Mouse (Mus musculus) adipocyte (in vitro differentiated cells): ENCODE data around the gene Rhbdd1.

Experiments used
- DNase-seq: peaks from one replicate; pipeline ENCODE4 v3.0.0-alpha.2; 2016; ENCODE audit warnings: low spot score

Gene Rhbdd1

DNA sequence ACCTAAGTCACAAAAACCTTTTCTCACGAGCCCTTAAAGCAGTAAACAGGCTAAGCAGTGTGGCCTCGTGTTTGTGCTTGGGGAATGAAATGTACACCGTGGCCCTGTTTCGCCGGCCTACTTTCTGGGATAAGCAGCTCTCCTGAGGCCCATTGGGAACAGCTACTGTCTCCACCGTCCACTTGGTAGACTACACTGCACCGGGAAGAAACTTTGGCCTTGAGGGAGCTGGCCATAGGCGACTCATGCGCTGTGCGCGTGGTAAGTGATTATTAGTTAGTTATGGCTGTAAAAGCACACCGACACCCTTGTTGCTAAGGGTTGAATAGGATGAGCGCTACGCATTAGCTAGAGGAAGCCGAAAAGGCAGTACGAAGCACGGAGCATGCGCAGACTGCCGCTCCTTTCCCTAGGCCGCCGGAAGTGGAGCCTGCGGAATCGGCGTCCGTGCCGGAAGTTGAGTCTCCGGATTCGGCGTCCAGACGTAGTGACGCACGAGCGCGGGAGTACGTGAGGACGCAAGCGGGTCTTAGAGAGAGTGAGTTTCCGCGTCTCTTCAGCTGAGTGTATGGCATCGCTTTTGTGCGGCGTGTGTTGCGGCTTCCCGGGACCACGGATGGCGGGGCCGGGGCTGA is at the start of gene Rhbdd1:
Gene Rhbdd1, plus strand, starts transcription at position 342 of the 635 bp plus-strand sequence.
- DNase-seq, result peak; percentile 98

DNA sequence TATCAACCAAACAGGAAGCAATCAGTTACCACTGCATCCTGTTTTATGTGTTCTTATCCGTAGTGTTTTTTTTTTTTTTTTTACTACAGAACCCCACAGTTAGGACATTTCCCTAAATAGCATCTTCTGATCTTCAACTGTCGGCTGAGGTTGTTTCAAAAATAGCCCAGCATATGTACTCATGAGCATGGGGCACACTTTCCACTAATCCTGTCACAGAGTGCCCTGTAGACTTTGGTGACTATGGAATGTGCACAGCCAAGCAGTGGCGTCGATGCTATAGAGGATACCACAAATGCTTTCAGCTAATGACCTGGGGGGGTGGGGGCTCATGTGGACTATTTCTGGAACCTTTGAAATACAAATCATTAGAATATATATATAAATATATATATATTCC is 48.7 kb upstream of the Rhbdd1 start:
- no peak for DNase-seq

DNA sequence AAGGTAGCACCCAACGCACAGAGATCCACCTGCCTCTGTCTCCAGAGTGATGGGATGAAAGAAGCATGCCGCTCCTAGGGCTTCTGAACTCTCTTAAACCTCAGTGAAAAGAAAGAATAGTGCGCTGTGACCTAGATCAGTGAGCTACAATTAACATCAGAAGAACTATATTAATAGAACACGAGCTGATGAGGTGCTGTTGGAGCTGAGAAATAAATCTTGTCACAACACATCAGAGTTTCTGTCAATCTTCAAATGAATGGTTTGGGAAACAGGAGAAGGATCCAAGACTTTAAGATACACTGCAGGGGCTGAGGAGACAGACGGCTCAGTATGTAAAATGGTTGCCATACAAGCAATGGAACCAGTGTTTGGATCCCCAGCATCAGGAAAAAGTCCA is 44.0 kb upstream of the Rhbdd1 start:
- DNase-seq, result no peak

DNA sequence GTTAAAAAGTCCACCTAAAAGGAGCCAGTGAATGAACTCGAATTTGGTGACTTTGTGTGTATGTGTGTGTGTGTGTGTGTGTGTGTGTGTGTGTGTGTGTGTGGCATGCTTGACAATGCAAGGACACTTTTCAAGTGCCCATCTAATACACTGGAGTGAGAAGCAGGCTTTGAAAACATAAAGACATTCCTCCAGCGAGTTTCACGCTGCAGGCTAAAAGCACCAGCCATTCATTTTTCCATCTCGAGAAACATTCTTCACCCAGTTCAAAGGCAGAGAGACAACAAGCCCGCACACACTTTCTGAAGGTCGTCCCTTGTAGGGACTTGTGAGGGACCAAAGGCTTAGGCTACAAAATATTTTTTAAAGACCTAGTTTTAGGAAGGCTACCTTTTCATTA is 42.7 kb upstream of the Rhbdd1 start:
- DNase-seq, result no peak

DNA sequence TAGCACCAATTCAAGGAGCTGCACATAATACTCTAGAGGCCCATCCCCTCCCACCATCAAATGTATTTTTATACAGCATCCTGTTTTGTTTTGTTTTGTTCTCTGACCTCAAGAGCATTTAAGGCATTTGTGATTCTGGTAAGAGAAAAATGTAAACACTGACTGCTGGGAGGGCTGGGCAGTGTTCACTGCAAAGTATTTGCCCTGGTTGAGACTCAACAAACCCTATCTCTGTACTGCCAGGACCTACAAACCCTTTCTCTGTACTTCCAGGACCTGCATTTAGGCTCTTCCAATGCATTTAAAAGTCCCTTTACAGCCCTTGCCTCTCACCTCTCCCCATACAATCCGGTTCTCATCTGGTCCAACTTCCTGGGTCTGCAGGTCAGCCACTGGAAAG is 41.9 kb upstream of the Rhbdd1 start:
- DNase-seq, result no peak

DNA sequence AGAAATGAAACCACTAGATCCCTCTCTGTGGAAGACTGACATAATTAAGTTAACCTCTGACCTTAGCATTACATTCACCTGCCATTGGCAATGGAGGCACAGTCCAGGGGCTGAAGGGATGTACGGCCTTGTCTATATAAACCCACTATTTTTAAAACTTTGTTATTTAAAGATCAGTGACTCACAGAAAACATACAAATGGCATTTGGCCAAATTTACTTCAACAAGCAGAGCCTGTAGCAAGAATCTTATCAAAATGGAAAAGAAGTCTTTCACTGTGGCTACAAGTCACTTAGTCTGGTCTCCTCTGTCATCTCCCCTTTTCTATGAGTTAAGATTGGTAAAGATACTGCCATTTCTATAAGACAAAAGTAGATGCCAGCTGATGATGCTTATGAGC is 36.5 kb upstream of the Rhbdd1 start:
- DNase-seq, result no peak

DNA sequence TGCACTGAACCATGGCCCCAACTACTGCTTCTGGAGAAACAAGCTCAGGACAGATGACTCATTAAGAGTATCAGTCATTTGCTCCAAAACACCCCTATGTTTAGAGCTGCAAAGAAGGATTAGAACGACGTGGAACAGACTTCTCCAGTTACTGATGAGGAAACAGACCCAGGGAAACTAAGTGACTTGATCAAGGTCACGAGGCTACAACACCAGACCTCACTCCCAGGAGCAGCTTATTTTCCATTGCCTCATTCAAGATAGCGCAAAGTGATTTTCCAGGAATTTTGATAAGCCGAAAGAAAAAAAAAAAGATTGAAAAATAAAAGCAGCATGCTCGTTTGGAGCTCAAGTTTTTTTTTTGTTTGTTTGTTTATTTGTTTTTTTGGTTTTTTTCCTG is 34.4 kb upstream of the Rhbdd1 start:
- DNase-seq, result no peak

DNA sequence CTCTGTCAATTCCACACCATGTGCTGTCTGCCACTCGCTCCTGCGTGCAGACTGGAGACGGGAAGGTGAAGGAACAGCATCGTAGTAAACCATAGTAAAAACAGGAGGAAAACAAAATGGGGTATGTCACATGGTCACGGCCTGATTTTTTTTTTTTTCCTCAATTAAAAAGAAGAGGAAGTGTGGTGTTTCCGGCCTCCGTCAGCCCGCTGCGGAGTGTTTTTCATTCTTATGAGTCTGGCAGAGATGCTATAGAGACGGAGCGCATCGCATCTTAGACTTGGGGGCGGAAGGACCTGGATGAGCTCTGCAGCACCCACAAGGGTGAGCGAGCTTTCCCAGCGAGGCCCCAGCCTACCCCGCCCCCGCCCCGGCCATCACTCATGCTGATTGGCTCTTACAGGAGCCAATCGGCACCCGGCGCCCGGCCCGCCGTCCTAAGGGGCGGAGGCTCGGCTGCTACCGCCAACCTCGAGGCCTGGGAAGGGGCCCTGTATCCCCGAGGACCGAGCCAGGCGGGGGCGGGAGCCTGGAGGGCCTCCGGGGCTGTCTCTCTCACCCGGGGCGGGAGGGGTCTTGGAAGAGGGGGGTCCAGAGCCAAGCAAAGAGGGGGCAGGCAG is 33.1 kb upstream of the Rhbdd1 start:
- peak; percentile 90 for DNase-seq

DNA sequence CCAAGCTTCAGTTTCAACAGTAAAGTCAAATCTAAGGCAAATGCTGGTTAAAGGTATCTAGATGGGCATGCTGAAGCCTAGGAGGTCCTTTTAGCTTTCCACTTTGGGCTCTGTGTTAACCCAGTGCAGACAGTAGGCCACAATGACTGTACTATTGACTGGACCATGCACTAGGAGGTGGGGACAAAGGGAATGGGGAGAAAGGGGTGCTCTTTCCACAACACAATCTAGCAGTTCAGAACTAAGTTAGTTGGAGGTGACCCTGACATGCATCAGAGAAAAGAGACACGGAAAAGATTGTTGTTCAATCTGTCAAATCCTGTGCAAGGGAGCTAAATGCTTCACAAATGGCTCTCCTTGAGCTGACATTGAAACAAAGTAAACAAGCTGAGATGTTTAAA is 32.4 kb upstream of the Rhbdd1 start:
- DNase-seq, result peak; percentile 79

DNA sequence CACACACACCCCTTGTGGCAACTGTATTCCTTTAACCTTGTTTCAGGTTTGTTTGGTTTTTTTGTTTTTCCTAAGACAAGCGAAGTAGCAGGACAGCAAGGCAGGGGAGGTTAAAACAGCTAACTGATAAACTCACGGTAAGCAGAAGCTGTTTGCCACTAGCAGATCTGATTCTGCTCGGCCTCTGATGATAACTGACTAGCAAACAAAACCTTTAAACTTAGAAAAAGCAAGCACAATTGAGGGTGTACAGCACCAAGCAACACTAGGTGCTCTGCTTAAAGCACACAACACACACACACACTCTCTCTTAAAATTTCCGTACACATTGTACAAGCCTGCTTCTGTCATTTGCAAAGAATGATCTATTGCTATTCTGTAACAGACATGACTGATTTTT is 31.8 kb upstream of the Rhbdd1 start:
- DNase-seq, result peak; percentile 49

DNA sequence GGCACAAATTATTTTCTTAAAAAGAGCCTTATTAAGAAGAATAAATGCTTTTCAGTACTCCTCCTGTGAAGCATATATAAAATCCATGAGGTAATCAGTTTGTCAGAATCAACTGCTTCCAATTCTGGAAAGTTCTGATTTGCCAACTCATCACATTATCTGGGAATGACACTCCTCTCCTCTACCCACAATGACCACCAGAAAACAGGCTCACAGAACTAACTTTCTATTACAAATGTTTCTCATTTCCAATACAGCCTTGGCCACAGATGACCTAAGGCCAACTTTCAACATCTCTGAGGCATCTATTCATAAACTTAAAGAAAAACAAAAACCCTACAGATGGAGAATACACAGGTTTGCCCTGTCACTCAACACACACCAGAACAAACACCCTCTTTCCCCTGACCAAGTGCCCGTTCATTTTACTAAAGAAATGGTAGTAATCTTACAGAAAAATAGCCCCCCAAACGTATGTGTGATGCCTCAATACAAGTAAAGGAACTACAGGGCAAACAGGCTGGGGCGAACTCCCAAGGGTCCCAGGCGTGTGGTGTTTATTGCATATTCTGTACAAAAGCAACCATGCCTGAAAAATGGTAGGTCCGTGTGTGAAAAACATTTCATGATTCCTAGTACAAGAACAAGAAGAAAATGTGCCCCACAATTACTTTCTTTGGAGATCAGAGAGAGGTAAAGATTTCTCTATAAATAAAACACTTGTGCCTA is 30.6 kb upstream of the Rhbdd1 start:
- peak; percentile 78 for DNase-seq

DNA sequence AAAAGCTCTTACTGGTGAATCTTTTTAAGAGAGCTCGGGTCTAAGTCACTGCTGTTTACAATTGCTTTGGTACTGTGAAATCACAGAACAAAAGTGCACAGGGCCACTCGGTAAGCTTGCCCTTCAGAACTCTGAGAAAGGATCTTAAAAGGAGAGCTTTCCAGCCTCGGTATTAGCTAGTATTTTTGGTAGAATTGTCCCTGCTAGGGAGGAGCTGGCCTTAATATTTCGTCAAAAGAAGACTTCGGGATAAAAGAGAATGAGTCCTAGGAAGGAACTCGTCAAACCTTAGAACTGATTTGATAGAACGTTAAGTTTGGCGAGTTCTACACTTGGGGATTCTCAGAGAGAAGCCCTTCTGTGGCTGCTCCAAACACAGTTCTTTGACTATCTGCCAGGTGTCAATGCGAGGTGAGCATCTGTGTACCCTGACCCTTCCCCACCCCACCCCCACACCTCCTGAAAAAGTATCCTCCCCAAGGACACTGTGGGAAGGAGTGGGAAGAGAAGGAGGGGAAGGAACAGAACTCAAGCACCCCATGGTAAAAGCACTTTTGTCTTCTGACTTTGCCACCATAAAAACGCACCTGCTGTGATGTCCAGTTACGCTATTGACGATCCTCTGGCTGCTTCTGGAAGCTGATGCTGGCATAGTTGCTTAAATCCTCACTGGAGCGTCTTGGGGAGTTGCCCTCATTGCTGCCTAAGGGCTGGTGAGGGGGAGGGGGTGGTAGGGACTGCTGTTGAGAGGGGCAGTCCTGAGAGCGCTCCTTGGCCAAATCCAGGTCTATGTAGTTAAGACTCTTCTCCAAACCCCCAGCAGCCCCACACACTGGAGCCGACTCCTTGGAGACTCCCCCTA is 29.8 kb upstream of the Rhbdd1 start:
- peak; percentile 65 for DNase-seq

DNA sequence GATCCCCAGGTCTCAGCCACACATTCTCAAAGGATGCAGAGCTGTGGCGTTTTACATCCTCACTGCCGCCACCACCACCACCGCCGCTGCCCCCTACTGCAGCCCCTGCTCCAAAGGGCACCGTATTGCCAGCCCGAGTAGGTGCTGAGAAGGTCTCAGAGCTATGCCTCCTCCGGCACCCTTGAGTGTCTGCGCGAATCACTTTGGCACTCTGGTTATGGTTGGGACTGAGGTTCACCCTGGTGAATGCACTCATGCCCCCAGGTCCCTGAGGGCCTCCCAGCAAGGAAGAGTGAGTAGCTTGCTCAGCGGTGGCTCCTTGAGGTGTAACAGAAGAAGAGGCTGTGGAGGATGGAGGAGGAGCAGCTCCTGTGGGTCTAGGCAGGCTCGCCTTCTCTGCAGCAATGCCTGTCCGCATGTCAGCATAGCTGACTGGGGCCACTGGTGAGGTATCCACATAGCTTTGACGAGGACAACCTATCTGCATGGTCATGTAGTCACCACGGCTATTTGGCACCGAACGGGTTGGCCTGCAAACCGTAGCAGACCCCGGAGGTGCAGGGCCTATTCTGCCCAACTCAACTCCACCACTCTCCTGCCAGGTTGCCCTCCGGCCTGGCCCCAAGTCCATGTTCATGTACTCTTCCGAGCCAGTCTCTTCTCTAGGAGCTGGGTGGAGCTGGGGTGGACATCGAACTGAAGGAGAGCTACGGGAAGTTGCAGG is 29.0 kb upstream of the Rhbdd1 start:
- peak; percentile 43 for DNase-seq

DNA sequence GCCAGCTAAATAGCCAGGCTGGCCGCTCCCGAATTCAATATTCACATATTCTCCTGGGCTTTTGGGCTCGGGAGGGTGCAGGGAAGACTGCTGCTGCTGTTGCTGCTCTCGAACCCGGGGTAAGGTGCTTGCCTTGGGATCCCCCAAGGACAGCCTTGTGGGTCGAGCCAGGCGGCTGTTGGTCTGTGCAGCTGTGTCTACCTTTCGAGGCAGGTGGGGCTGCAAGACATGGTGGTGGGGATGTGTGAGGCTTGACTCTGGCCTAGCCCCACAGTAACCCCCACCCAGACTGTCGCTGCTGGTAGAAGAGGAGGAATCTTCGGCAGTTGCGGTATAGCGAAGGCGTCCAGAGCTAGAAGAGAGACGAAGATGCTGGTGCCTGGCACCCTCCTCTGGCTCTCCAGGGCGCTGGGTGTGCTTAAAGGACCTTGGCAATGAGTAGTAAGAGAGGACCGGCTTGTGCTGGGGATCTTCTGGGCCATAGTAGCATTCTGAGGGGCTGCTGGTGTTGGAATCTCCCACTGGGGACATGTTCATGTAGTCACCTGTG is 28.4 kb upstream of the Rhbdd1 start:
- no peak for DNase-seq

DNA sequence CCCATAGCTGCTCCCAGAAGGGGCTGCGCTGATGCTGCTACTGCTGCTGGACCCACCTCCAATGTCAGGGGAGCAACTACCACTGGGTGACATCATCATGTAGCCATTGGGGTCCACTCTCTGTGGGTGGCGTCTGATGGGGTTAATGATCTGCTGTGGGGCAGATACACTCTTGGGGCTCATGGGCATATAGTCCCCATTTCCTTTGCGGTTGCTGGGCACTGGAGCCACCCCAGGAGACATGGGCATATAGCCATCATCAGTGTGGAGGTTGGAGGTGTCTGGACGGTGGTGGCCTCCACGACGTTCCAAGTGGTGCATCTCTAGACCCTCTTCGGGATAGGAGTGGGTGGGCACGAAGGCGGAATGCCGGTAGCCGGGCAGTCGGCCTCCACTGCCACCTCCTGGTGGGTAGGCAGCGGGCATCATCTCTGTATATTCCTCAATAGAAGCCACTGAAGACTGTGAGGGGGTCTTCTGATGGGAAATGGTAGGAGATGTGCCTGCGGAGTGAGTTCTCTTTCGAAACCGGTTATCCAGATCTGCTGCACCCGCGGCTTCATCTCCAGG is 27.7 kb upstream of the Rhbdd1 start:
- no peak for DNase-seq

DNA sequence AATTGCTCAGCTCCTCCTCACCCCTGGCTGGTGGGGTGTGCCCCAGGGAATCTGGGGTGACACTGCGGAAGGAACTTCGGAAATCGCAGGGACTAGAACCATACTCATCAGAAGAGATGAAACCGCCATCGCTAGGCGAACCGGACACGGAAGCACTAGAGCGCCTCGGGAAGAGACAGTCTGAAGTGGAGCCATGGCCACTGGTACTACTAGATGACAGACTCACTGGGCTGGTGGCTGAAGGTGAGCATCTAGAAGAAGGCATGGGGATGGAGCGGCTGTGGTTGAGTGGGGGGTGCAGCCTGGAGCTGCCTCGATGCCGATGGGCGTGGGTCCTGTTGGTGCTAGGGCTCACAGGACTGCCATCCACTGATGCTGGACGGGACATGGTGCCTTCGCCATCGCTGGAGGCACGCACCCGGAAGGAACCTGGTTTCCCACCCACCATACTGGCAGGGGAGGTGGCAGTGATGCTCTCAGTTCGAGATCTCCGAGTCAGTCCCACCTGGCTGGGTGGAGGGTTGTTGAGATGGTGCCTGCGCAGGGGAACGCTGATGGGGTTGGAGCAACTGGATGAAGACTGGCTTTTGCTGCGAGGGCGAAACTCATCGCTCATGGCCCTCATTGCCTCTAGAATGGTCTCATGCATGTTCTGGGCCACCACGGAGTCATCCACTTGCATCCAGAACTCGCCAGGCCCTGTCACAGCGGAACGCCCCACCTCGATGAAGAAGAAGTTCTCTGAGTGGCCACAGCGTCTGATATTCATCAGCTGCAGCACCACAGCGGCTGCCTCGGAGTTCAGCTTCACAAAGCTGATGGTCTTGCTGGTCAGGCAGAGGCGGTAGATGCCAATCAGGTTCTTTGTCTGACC is 26.9 kb upstream of the Rhbdd1 start:
- no peak for DNase-seq

DNA sequence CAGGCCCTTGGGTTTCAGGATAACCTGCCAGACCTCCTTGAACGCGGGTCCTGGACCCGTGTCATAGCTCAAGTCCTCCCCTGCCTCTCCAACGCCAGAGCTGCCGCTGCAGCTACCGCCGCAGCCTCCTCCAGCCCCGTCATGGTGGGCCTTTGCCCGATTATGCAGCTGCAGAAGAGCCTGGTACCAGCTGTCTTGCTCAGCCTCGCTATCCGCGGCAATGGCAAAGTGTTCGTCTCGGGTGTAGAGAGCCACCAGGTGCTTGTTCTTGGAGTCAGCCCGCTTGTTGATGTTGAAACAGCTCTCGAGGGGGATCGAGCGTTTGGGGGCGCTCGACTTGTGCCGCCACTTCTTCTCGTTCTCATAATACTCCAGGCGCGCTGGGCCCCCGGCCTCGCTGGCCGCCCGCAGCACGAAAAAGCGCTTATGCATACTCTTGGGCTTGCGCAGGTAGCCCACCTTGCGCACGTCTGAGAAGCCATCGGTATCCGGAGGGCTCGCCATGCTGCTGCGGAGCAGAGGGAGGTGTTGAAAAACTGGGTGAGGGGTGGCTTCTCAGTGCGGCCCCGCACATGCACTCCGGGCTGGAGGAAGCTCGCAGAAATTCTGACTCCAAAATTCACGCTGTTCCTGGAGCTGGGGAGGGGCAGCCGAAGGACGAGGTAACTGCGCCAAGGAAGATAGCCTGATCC is 26.1 kb upstream of the Rhbdd1 start:
- peak; percentile 46 for DNase-seq

DNA sequence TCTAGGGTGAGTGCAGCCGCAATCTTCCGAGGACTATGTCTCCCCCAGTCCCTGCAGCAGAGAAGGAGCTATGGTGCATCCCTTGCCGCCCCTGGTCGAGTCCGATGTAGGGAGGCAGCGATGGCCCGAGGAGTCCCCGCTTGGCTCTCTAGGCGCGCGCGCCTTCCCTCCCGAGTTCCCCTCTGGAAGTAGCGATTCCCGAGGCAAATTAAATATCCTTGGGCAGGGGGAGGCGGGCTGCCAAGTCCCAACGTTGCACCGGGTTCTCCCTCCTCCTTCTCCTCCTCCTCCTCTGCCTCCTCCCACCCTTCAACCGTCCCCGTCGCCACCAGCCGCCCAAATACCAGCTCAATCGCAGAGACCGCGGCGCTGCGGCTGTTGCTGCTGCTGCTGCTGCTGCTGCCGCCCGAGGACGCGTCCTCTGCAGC is 25.5 kb upstream of the Rhbdd1 start:
- peak; percentile 91 for DNase-seq

DNA sequence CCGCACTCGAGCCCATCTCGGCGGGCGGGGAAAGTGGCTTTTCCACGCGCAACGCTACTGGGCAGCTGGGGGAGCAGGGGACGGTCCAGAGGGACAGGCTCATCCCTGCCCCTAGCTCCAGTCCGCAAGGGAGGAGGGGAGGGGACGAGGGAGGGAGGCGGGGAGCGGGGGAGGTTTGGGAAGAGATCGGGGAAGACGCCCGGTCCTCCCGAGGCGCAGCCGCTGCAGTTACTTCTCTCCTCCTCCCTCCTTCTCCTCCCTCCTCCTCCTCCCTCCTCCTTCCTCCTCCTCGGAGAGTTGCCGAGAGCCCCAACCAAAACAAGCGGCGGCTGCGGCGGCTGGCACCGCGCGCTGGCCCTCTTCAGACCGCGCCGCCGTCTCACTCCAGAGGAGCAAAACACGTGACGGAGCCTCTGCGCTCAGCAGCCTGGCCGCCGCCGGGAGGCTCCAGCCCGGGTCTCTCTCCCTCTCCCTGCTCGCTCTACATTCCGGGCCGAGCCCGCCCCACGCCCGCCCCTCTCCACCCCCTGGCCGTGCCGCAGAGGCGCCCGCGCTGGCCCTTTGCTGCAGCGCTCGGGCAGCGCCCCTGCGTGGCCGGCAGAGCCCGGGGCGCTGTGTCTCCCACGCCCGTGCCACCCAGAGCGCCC is 25.0 kb upstream of the Rhbdd1 start, which contains the start of gene Irs1:
Gene Irs1, minus strand, starts transcription at position 266 of the 647 bp plus-strand sequence.
- DNase-seq, result peak; percentile 87
